Mouse (Mus musculus): ENCODE data around the gene Hoxd8.

DNA sequence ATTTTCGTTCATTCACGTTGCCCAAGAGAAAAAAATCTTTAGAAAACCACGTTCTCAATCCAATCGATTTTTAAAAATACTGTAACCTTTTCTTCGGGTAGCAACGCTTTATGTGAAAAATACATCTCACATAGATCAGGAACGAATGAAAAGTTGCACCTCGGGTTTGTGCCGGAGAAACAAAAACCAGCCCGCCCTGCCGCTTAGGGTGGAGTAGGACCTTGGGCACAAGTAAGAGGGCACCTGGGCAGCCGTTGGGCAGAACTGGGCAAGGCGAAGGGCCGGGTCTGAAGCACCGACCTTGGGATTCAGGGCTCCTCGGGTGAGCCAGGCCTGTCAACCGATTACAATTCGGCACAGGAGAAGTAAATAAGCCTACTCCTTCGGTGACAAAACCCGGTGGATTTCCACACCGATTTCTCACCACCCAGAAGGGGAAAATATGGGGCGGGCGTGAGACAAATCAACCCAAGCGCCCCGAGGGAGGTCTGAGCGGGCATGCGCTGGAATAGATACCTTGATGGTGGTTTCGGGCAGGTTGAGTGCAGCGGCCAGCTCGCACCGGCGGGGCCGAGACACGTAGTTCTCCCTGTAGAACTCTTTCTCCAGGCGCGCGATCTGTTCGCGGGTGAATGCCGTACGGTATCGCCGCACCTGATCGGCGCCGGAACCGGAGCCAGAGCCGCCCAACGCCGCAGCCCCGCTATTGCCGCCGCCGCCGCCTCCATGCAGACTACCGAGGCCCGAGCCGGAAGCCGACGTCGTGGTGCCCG lies 47.0 kb upstream of the Hoxd8 start:
- TF ChIP-seq MAFK (IDR thresholded peaks at IDR 0.05; ENCODE audit: insufficient read depth, low read depth, low read length) (no peak), ZC3H11A (IDR thresholded peaks at IDR 0.05; ENCODE audit: borderline replicate concordance, low read depth, low read length) (no peak), ZNF384 (IDR thresholded peaks at IDR 0.05; ENCODE audit: low read depth, low read length) (no peak)

Measured in ES-E14 (cell line).